Mouse (Mus musculus) olfactory bulb, adult 2 months (tissue): ENCODE measurements around the gene Aanat.

Experiments
- CTCF ChIP-seq: fragments of 200-500 bp; IDR thresholded peaks from 2 replicates; pipeline ENCODE4 v1.5.1; 2012; ENCODE audit warnings: low read depth, mild to moderate bottlenecking, low read length, moderate library complexity; ENCODE audit not compliant: insufficient read depth
- POLR2A ChIP-seq: fragments of 200-500 bp; IDR thresholded peaks from 2 replicates; pipeline ENCODE4 v1.6.1; 2012; ENCODE audit warnings: mild to moderate bottlenecking, low read depth, low read length, moderate library complexity; ENCODE audit not compliant: insufficient read depth

DNA sequence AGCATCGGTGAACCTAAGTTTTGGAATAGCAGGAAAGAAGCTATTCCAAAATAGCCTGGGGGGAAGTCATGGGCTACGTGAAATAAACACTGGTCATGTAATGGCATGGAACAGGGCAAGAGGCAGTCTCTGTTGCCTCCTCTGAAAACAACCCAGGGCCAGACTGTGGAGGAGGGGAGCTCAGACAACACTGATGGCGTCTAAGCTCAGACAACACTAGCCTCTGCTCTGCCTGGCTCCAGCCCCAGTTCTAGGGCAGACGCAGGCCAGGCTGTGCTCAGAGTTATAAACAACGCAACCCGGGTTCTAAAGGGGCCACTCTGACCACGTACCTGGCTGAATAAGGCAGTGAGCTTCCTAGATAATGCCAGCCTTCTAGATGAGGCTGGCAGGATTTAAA lies 35.5 kb upstream of the Aanat start:
- TF ChIP-seq CTCF, result no peak
- TF ChIP-seq POLR2A, result no peak
